Mouse (Mus musculus): ENCODE data around the gene Ablim1. TPM values are rescaled to one million over a fixed set of nuclear protein-coding genes. Genes with fewer than 3 reads are reported as not detected.
A peak's percentile ranks its signal among the peaks of the same experiment; 100 is the strongest.

Gene Ablim1
- total RNA-seq, 2 experiments from 2014 or later = 417 to 451 TPM

DNA sequence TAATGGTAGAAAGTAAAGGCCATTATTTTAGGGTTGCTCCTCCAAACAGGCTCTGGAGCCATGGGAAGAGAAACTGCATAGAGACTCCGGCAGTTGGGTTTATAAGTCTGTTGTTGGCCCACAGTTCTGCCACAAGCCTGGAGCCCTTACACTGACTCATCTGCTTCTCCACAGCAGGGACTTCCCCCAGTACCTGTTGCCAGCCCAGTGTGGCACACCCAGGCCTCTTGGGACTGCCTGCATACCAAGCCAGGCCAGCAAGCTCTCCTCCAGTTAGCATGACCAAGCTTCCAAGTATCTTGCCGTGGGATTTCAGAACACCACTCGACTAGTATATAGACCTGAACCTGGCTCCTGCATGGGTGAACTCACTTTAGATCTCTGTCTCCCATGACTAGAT, 299.9 kb downstream of the Ablim1 start:
- intact Hi-C loops (cut with DNase I) = no loop called here
- no peak for DNase-seq (ENCODE audit: low spot score)

DNA sequence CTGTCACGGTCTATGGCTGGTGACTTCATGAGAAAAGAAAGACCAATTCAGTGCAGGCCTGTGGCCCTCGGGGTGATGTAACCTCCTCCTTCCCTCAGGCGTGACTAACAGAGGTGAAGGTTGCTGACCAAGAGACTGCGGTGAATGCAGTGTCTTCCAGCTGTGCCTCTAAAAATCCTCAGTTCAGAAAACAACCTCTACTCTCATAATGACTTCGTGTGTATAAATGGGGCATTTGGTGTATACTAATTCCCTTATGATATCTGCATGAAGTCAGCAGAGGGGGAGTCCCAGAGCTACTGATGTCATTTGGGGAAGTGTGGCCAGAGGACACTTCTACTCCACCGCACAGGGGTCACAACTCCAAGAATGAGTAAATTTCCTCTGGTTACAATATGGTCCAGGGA, 301.4 kb downstream of the Ablim1 start:
- intact Hi-C loops (cut with DNase I) = no loop called here
- DNase-seq (ENCODE audit: low spot score) = no peak

DNA sequence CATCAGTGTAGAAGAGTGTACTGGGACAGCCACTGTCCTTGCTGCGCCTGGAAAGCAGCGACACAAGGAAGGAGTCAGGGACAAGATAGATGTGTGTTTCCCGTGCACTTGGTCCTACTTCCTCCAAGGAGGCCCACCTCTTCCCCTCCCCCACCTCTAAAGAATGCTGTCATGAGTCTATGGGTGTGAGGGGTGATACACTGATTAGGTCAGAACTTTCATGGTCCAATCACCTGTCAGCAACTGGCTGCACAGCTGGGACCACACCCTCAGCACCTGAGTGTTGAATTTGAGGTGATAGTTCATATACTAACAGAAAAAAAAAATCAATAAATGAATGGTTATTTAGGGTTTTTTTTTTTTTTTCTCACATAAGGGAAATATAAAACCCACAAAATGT, 302.7 kb downstream of the Ablim1 start:
- no peak for DNase-seq (ENCODE audit: low spot score)
- intact Hi-C loops (cut with DNase I) = no loop called here

DNA sequence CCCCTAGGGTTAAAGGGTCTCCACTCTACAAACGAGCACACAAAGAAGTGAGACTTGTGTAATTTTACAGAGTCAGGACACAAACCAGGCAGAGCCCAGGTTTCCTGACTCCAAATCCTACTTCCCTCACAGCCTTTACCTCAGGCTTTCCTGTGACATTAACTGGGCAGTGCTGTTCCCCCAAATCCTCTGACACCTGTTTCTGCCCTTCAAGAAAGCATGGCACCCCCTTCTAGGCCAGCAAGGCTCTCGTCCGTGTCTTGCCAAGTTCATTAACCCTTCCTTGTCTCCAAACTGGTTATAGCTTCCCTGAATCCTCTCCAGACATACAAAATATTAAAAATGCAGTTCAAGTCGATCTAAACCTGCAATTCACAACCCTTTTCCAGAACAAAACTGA, 304.7 kb downstream of the Ablim1 start:
- intact Hi-C loops (cut with DNase I) = no loop called here
- no peak for DNase-seq (ENCODE audit: low spot score)

DNA sequence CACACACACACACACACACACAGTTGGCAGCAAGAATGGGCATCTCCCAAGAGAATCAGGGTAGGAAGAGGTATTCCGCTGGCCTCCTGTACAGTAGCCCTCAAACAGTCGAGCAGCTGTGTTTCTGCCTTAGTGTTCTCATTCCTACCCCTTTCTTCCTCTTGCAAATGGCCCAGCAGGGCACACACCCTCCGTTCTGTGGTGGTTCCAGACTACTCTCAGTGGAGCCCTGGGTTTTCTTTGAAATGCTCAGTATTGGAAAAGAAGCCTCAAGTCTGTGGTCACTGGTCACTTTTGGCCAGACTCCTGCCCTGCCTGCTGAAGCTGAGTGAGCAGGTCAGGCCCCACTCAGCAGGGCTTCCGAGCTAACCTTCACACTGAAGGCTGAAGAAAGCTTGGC, 305.1 kb downstream of the Ablim1 start:
- intact Hi-C loops (cut with DNase I) = no loop called here
- DNase-seq (ENCODE audit: low spot score) = no peak

DNA sequence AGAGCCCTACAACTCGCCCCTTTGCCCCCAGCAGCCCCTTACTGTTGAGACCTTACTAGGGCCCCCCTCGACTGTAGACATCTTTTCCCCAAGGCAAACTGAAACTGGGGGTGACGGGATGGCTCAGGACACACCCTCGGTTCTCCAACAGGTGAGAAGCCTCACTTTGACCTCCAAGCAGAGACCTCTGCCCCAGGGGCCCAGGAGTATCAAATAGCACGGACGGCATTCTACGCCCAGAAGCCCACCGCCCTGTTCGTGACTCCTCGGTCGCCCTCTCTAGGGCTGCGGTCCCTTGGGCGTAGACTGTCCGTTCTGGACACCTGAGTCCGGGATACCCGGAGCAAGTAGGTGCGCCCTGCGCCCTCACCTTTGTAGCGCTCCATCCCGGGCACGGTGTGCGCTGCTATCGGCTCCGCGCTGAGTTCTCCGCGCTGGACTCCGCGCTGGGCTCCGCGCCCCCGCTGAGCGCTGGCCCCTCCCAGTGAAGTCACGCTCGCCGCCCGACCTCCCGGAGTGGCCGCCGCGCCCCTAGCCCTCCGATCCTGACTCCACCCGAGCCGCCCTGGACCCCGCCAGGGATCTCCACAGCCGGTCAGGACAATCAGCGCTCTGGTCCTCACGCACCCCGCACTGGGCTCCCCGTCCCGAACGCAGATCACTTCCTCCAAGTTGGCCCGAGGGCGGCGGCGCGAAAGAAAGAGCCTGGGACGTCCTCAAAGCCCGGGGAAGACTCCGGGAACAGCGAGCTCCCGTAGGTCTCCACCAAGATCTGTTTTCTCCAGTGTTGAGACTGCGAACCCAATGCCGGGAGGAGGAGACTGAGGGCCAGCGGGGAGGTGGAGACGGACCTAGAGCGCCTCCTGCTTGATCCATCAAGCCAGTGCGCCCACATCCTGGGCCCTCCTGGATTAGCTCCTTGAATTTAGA, 306.7 kb downstream of the Ablim1 start, which contains the start of gene Afap1l2:
TSS of gene Afap1l2 (minus strand) at position 448 of the 930 bp plus-strand sequence.
- DNase-seq (ENCODE audit: low spot score) = peak; percentile 42
- intact Hi-C loops (cut with DNase I) = loop anchor here (1.0 kb wide), 1 partner anchor 89 kb away; no protein-coding TSS in a partner anchor

DNA sequence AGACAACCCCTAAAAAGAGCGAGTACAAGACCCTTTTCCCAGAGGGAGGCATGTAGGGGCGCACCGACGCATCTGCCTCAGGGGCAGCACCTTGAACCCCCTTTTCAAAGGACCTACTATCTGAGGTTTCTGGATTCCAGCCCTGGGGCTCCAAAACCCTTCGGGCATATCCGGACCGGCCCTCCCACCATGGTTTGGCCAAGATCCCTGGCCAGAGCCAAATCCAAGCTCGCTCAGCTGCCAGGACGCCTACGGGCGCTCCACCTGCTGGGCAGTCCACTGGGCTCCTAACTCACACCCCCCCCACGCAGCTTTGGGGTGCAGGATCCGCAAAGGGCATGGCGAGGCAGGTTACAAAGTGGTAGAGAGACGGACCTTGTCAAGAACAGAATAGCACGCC, 307.4 kb downstream of the Ablim1 start:
- DNase-seq (ENCODE audit: low spot score) = peak; percentile 44
- intact Hi-C loops (cut with DNase I) = no loop called here

DNA sequence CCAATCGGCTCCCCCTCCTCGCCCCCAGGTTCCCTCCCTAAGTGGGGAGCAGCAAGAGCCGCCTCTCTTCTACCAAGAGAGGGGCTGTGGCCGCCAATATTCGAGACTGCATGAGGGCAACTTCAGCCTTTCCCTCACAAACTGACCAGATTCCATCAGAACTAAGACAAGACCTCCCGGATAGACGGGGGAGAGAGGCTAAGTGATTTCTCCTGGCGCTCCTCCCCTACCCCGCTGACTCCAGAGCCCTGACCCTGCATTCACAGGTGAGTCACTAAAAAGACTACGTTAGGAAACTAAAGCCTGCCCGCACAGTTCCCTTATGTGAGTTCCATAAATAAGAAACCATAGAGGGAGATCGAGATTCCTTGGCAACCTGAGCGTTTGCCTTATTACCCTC, 307.9 kb downstream of the Ablim1 start:
- intact Hi-C loops (cut with DNase I) = no loop called here
- no peak for DNase-seq (ENCODE audit: low spot score)

DNA sequence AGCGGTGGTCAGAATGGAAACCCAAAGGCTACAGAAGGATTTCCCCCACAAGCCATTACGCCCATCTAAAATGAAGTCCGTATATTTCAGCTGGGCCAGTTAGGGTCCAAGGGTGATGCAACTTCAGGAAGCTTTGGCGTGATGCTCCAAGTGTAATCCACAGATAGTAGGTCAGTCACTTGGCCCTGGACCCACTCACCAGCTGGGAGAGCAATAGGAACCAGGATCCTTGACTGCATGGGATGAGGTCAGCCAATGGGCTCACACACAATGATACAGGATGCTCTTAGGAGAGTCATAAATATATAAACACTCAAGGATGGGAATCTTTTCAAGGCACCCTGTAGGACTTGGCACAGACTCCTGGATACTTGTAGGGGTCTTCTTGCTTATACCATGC, 309.7 kb downstream of the Ablim1 start:
- intact Hi-C loops (cut with DNase I) = no loop called here
- DNase-seq (ENCODE audit: low spot score) = peak; percentile 59

DNA sequence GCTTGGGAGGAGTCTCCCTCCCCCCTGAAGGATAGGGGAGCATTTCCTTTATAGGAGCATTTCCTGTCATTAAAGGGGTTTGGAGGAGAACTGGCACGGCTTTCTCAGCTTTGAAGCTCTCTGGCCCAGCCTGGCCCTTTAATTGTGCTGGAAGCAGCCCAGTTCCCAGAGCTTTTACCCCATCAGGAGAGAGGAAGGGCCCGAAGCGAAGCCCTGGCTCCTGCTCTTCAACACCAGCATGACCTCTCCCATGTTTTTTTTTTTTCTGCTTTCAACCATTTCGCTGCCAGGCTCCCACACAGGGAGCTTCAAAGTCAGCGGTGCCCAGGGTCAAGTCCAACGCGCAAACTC, 311.3 kb downstream of the Ablim1 start:
- DNase-seq (ENCODE audit: low spot score) = no peak
- intact Hi-C loops (cut with DNase I) = no loop called here

DNA sequence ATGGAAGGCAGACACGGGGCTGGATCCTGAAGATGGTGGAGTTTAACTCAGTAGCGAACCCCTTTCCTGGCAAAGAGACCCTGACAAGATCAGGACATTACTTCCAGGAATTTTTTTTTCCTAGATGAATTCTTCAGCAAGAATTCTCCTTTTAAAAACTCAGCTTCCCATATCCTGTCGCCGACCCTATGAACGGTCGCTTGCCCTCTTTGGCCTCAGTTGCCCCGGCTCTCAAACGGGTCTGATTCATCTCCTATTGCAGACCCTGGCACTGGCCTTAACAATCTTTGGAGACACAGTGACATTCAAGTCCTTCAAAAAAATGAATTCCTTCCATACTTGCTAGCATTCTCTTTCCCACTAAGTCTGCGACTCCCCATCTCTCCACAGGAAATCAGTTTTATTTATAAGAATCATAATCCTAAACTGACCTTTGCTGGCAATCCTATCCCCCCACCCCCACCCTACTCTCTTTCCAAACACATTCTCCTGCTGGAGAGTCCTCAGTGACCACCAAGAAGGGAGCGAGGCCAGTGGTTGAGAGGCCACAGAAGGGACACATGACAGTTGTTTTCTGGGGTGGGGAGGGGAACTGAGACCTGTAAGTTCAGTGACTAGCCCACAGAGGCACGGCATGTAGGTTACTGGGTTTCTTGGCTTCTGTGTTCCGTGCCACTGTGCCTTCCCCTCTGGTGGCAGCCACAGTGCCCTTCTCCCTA, 311.8 kb downstream of the Ablim1 start:
- intact Hi-C loops (cut with DNase I) = no loop called here
- no peak for DNase-seq (ENCODE audit: low spot score)

DNA sequence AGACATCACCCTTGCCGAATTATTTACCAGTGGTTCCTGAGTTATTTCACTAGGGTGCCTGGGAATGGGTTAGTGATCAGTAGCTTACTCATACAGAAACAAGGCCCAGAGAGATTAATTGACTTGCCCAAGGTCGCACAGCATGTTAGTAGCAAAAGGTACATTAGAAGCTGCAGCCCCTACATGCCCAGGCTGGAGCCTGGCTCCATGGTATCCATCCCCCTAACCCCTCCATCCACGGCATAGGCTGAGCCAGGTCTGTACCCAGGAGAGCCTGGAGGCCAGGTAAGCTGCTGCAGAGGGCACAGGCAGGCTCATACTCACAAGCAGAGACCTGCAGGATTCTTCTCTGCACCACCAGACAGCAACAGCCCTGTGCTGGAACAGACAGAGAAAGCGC, 312.8 kb downstream of the Ablim1 start:
- intact Hi-C loops (cut with DNase I) = no loop called here

DNA sequence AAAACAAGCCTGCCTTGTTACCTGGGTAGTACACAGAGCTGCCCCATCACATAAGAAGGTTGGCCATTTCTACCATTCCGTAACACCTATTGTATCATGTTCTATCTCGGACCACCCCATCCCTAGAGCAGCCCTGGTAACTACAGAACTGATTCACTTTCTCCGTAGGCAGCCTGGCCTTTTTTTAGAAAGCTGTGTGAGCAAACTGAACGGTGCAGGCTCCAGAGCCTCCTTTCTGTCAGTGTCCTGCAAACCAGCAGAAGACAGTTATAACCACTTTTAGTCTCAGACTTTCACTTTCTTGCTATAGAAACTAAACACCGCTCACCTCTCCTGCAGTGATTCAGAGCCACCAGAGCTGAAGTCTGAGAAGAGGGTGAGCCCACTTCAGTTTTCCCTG, 314.1 kb downstream of the Ablim1 start:
- intact Hi-C loops (cut with DNase I) = no loop called here
- DNase-seq (ENCODE audit: low spot score) = no peak

More for the DNA sequence above, 312.8 kb downstream of the Ablim1 start:
- DNase-seq (ENCODE audit: low spot score) = no peak

DNA sequence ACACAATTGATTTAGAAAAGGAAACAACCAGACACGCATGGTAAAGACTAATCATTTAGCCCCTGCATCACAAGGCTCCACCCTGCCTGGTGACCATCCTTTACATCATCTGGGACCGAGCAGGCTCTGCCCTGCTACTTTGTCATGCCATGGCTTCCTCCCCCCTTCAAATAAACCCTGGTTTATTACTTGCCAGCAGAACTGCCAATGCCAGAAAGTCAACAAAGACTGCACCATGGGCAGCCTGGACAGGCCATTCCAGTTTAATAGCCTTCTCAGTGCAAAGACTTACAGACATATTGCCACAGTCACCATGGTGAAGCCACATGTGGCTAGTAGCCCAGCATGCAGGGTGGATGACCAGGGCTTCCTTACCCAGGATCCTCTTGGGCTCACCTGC, 314.9 kb downstream of the Ablim1 start:
- DNase-seq (ENCODE audit: low spot score) = no peak
- intact Hi-C loops (cut with DNase I) = no loop called here

DNA sequence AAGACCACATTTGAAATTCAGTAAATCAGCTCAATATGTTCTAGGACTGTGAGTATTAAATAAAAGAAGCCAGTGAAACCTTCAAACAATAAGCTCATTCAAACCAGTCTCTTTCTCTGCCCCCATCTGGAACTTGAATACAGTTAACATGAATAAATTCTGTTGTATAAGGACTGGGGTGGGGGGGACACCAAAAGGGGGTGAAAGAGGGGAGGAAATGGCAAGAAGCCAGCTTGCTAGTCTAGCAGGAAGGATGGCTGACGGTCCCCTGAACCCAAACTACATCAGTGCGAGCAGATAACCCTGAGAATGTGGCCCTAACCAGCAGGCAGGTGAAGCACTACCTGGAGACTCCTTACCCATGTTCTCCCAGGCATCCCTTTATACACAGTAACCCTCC, 315.8 kb downstream of the Ablim1 start:
- DNase-seq (ENCODE audit: low spot score) = no peak
- intact Hi-C loops (cut with DNase I) = no loop called here

DNA sequence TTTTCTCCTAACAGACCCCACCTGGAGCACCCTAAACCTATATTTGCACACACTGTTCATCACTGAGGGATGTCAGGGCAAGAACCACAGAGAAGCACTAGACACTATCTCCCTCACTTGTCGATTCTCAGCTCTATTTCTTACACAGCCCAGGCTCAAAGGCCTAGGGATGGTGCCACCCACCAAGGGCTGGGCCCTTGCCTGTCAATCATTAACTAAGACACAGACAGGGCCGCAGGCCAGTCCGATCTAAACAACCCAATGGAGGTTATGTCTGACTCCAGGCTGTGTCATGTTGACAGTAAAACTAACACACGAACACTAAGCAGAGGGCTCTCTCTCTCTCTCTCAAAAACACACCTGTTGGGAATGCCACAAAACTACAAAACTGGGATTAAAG, 316.4 kb downstream of the Ablim1 start:
- no peak for DNase-seq (ENCODE audit: low spot score)
- intact Hi-C loops (cut with DNase I) = no loop called here

DNA sequence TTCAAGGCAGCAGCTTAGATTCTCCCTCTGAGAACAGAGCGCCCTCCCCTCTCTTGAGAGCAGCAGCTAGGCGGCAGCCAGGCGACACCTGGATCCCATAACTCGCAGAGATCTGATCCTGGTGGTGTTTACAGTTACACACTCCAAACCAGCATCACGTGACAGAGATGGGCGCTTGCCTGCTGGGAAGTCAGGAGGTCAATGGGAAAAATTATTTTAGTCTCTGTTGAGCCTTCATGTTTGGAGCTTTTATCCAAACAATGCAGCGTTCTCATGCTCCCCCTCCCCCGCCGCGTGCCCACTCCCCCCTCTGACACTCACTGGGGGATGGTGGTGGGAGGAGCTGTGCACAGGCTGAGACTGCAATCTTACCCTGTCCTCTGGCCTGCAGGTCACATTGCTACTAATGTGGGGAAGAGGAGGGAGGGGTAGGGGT, 317.5 kb downstream of the Ablim1 start:
- DNase-seq (ENCODE audit: low spot score) = no peak
- intact Hi-C loops (cut with DNase I) = no loop called here

DNA sequence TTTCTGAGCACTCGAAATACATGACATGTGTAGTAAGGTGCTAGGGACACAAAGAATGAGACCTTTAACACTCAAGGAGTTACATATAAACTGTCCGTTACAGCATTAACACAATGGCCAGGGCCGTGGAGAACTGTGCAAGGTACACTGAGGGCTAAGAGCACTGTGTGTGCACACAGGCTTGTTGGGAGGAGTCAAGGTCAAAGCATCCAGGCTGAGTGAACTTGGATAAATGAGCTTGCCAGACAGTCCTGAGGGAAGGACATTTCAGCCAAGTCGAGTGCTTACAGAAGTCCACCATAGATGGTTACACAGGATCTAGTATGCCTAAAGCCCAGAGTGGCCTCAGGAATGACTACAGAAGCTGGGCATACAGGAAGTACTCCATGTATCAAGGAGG, 319.3 kb downstream of the Ablim1 start:
- intact Hi-C loops (cut with DNase I) = no loop called here
- DNase-seq (ENCODE audit: low spot score) = no peak

DNA sequence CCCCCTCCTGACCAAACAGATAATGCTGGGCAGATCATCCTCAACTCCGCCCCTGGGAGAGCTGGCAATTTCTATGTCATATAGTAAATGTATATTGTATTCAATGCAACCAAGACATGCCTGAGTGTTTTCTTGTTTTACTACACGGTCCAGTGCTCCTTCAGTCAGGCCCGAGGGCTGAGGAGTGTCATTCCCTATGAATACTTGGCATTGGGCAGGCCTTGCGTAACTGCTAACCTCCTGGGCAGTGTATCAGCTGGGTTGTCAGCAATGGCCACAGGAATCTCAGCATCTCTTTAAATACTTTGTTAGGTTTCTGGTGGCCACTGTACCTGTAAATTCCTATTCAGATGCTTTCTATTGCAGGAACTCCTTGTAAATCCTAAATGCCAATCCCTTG, 320.1 kb downstream of the Ablim1 start:
- intact Hi-C loops (cut with DNase I) = no loop called here
- DNase-seq (ENCODE audit: low spot score) = no peak

DNA sequence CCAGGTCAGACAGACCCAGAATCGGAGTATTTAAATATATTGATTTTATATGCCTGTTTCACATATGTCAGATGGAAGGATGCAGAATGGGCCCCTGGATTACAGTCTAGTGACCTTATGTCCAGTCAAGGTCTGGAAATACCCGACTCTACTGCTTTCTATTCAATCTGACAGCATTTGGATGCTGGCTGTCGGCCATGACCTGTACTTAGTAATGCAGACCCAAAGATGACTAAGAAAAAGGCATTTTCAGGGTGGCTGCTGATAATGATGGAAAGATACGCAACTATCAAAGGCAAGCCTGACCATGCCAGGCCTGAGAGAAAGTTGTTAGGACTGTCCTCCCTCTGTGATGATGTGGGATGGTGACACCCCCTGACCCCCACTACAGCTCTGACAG, 321.0 kb downstream of the Ablim1 start:
- DNase-seq (ENCODE audit: low spot score) = no peak
- intact Hi-C loops (cut with DNase I) = no loop called here

DNA sequence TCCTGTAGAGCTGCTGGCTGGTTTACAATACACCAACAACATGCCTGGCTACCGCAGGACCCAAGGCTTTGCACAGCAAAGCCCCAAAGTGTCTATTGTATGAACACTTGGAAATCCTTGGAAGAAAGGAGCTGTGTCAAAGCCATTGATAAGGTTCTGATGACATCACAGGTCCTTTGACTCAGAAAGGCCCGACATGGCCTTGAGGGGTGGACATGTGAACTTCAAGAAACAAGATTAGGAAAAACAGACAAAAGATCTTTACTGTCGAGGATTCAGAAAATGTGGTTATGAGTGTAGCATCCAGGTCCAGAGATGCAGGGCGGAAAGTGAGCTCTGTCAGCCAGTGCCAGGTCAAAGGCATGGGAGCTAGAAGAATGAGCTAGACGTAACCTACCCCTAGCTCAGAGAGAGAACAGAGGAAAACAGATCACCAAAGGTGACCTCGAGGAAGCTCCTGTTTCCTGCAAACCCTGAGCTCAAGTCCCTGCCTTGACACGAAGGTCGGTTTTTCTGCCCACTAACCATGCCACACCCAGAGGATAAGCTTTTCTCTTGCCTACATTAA, 321.7 kb downstream of the Ablim1 start:
- intact Hi-C loops (cut with DNase I) = no loop called here
- DNase-seq (ENCODE audit: low spot score) = no peak
